Mouse (Mus musculus): Measurements from ENCODE around the gene Rora. TPM values are rescaled to one million over a fixed set of nuclear protein-coding genes. Genes with fewer than 3 reads are reported as not detected.

Gene Rora
- polyA plus RNA-seq, 1 experiment from 2014 or later: 11.1 TPM

- Histone ChIP-seq H3K4me2 (no peak overlapping the region), H3K27ac (replicated peaks) (no peak overlapping the region), H3K4me3 (no peak overlapping the region), H3K9ac (no peak overlapping the region), H3K9me3 (no peaks in the 10 kb centered on the region), H3K4me1 (replicated peaks) (no peaks in the 10 kb centered on the region), H3K27me3 (no peaks in the 10 kb centered on the region), H3K36me3 (no peaks in the 10 kb centered on the region)
- ATAC-seq (ENCODE audit: low read depth): no peak
Measured at GRCm38 (mm10) chr9:69181411-69181810, 527.8 kb downstream of the Rora start.

GRCm38 (mm10) chr9:69183888-69184287 lies 530.3 kb downstream of the Rora start:
- Histone ChIP-seq H3K4me3 (no peak overlapping the region), H3K4me1 (replicated peaks) (no peaks in the 10 kb centered on the region), H3K27ac (replicated peaks) (no peak overlapping the region), H3K4me2 (no peak overlapping the region), H3K9ac (no peak overlapping the region), H3K9me3 (peaks cover 3% of the 10 kb centered on the region; the same call in 1 of the 2 replicates), H3K36me3 (no peaks in the 10 kb centered on the region), H3K27me3 (no peaks in the 10 kb centered on the region)
- 78% methylated on average over 4 of the region's 4 CpGs for WGBS
- no peak for ATAC-seq (ENCODE audit: low read depth)

- ATAC-seq (ENCODE audit: low read depth): no peak
- no peak overlapping the region for H3K4me3 ChIP-seq
- H3K4me2 ChIP-seq: no peak overlapping the region
- H3K4me1 ChIP-seq (replicated peaks): no peaks in the 10 kb centered on the region
- H3K27ac ChIP-seq (replicated peaks): no peak overlapping the region
- 60% methylated on average over 1 of the region's 1 CpGs for WGBS
- no peaks in the 10 kb centered on the region for H3K27me3 ChIP-seq
- H3K36me3 ChIP-seq: no peaks in the 10 kb centered on the region
- no peak overlapping the region for H3K9ac ChIP-seq
- H3K9me3 ChIP-seq: peaks cover 3% of the 10 kb centered on the region; the same call in 1 of the 2 replicates
Measured at GRCm38 (mm10) chr9:69190726-69191125, 537.1 kb downstream of the Rora start.

GRCm38 (mm10) chr9:69192446-69192845 lies 538.9 kb downstream of the Rora start:
- Histone ChIP-seq H3K4me3 (no peak overlapping the region), H3K36me3 (no peaks in the 10 kb centered on the region), H3K27ac (replicated peaks) (no peak overlapping the region), H3K9ac (no peak overlapping the region), H3K9me3 (peaks cover 3% of the 10 kb centered on the region; the same call in 1 of the 2 replicates), H3K4me2 (no peak overlapping the region), H3K4me1 (replicated peaks) (no peaks in the 10 kb centered on the region), H3K27me3 (no peaks in the 10 kb centered on the region)
- WGBS: 90% methylated on average over 8 of the region's 8 CpGs
- ATAC-seq (ENCODE audit: low read depth): no peak

GRCm38 (mm10) chr9:69194638-69195605 lies 541.3 kb downstream of the Rora start:
- H3K9me3 ChIP-seq: no peaks in the 10 kb centered on the region
- 81% methylated on average over 13 of the region's 13 CpGs for WGBS
- no peak overlapping the region for H3K9ac ChIP-seq
- H3K4me3 ChIP-seq: no peak overlapping the region
- H3K27ac ChIP-seq (replicated peaks): no peak overlapping the region
- no peaks in the 10 kb centered on the region for H3K27me3 ChIP-seq
- ATAC-seq (ENCODE audit: low read depth): no peak
- no peaks in the 10 kb centered on the region for H3K36me3 ChIP-seq
- H3K4me2 ChIP-seq: no peak overlapping the region
- no peaks in the 10 kb centered on the region for H3K4me1 ChIP-seq (replicated peaks)

- Histone ChIP-seq H3K4me1 (replicated peaks) (peaks cover 28% of the 10 kb centered on the region), H3K27me3 (no peaks in the 10 kb centered on the region), H3K4me2 (no peak overlapping the region), H3K4me3 (no peak overlapping the region), H3K9ac (no peak overlapping the region), H3K27ac (replicated peaks) (no peak overlapping the region), H3K36me3 (no peaks in the 10 kb centered on the region), H3K9me3 (no peaks in the 10 kb centered on the region)
- 75% methylated on average over 5 of the region's 5 CpGs for WGBS
- no peak for ATAC-seq (ENCODE audit: low read depth)
Measured at GRCm38 (mm10) chr9:69213796-69214195, 560.2 kb downstream of the Rora start.

GRCm38 (mm10) chr9:69224841-69225240 lies 571.3 kb downstream of the Rora start:
- H3K27me3 ChIP-seq: peaks cover 4% of the 10 kb centered on the region
- no peaks in the 10 kb centered on the region for H3K9me3 ChIP-seq
- 20% methylated on average over 3 of the region's 3 CpGs for WGBS
- H3K4me2 ChIP-seq: no peak overlapping the region
- H3K4me1 ChIP-seq (replicated peaks): peaks cover 14% of the 10 kb centered on the region
- no peak overlapping the region for H3K4me3 ChIP-seq
- no peak overlapping the region for H3K27ac ChIP-seq (replicated peaks)
- H3K9ac ChIP-seq: no peak overlapping the region
- no peak for ATAC-seq (ENCODE audit: low read depth)
- no peaks in the 10 kb centered on the region for H3K36me3 ChIP-seq

- no peak for ATAC-seq (ENCODE audit: low read depth)
- H3K4me3 ChIP-seq: no peak overlapping the region
- no peak overlapping the region for H3K9ac ChIP-seq
- H3K27ac ChIP-seq (replicated peaks): no peak overlapping the region
- no peaks in the 10 kb centered on the region for H3K36me3 ChIP-seq
- H3K4me1 ChIP-seq (replicated peaks): peaks cover 14% of the 10 kb centered on the region
- no peak overlapping the region for H3K4me2 ChIP-seq
- H3K27me3 ChIP-seq: peaks cover 4% of the 10 kb centered on the region
- no peaks in the 10 kb centered on the region for H3K9me3 ChIP-seq
- 63% methylated on average over 3 of the region's 3 CpGs for WGBS
Measured at GRCm38 (mm10) chr9:69226424-69226823, 572.8 kb downstream of the Rora start.

- no peak overlapping the region for H3K27ac ChIP-seq (replicated peaks)
- no peaks in the 10 kb centered on the region for H3K9me3 ChIP-seq
- ATAC-seq (ENCODE audit: low read depth): no peak
- H3K4me3 ChIP-seq: no peak overlapping the region
- H3K36me3 ChIP-seq: no peaks in the 10 kb centered on the region
- H3K4me2 ChIP-seq: no peak overlapping the region
- WGBS: 88% methylated on average over 6 of the region's 6 CpGs
- H3K9ac ChIP-seq: no peak overlapping the region
- peaks cover 4% of the 10 kb centered on the region for H3K27me3 ChIP-seq
- H3K4me1 ChIP-seq (replicated peaks): peaks cover 14% of the 10 kb centered on the region
Measured at GRCm38 (mm10) chr9:69227806-69228205, 574.2 kb downstream of the Rora start.

GRCm38 (mm10) chr9:69229935-69230334 lies 576.3 kb downstream of the Rora start:
- Histone ChIP-seq H3K9me3 (no peaks in the 10 kb centered on the region), H3K27me3 (peaks cover 4% of the 10 kb centered on the region), H3K36me3 (no peaks in the 10 kb centered on the region), H3K4me3 (no peak overlapping the region), H3K27ac (replicated peaks) (no peak overlapping the region), H3K4me2 (no peak overlapping the region), H3K9ac (no peak overlapping the region), H3K4me1 (replicated peaks) (peaks cover 7% of the 10 kb centered on the region)
- ATAC-seq (ENCODE audit: low read depth): no peak
- WGBS: 86% methylated on average over 7 of the region's 7 CpGs

- no peak overlapping the region for H3K4me2 ChIP-seq
- H3K4me1 ChIP-seq (replicated peaks): 0 out of 2 replicates have a peak, but pooled peaks cover 5% of the 10 kb centered on the region
- no peak for ATAC-seq (ENCODE audit: low read depth)
- H3K36me3 ChIP-seq: no peaks in the 10 kb centered on the region
- H3K27me3 ChIP-seq: no peaks in the 10 kb centered on the region
- no peak overlapping the region for H3K4me3 ChIP-seq
- no peak overlapping the region for H3K9ac ChIP-seq
- no peaks in the 10 kb centered on the region for H3K9me3 ChIP-seq
- no peak overlapping the region for H3K27ac ChIP-seq (replicated peaks)
- 17% methylated on average over 7 of the region's 7 CpGs for WGBS
Measured at GRCm38 (mm10) chr9:69234526-69234925, 580.9 kb downstream of the Rora start.

- WGBS: 84% methylated on average over 10 of the region's 10 CpGs
- H3K36me3 ChIP-seq: no peaks in the 10 kb centered on the region
- no peak for ATAC-seq (ENCODE audit: low read depth)
Measured at GRCm38 (mm10) chr9:69237316-69237715, 583.7 kb downstream of the Rora start.

More at GRCm38 (mm10) chr9:69237316-69237715, 583.7 kb downstream of the Rora start:
- peaks cover 5% of the 10 kb centered on the region; the same call in 1 of the 2 replicates for H3K4me1 ChIP-seq (replicated peaks)
- no peak overlapping the region for H3K27ac ChIP-seq (replicated peaks)
- no peaks in the 10 kb centered on the region for H3K27me3 ChIP-seq
- H3K9ac ChIP-seq: no peak overlapping the region
- H3K4me2 ChIP-seq: no peak overlapping the region
- H3K9me3 ChIP-seq: no peaks in the 10 kb centered on the region
- H3K4me3 ChIP-seq: no peak overlapping the region
